Mouse (Mus musculus): Measurements from ENCODE around the gene Stap1. TPM values are rescaled to one million over a fixed set of nuclear protein-coding genes. Genes with fewer than 3 reads are reported as not detected.

Gene Stap1
- polyA plus RNA-seq, 1 experiment from 2014 or later = not detected

Other genes with a start within 250 kb of the Stap1 start
- gene Cenpc1, start 6.2 kb upstream of the Stap1 start, polyA plus RNA-seq (2016; fragmentation: Nextera tagmentation; extraction: Ambion mirVana) = 37.3 and 38.8 TPM in 2 replicates
- gene Uba6, start 101.1 kb downstream of the Stap1 start, polyA plus RNA-seq (2016; fragmentation: Nextera tagmentation; extraction: Ambion mirVana) = 17.8 and 17.9 TPM in 2 replicates
- gene Gnrhr, start 126.2 kb downstream of the Stap1 start, polyA plus RNA-seq (2016; fragmentation: Nextera tagmentation; extraction: Ambion mirVana) = not detected in 2 replicates
- not detected in 2 replicates for gene Tmprss11c, start 217.6 kb downstream of the Stap1 start, polyA plus RNA-seq (2016; fragmentation: Nextera tagmentation; extraction: Ambion mirVana)

All from embryonic facial prominence, embryonic 10.5 days (tissue).